Mouse (Mus musculus) limb, embryonic 12.5 days (tissue): Measurements from ENCODE around the gene Sdhaf4. TPM values are rescaled to one million over a fixed set of nuclear protein-coding genes. Genes with fewer than 3 reads are reported as not detected.

Experiments used
- ATAC-seq: fragments of 200-750 bp; cut with Nextera tagmentation; 2 replicates; pipeline ENCODE4 v1.8.0; 2017; ENCODE audit warnings: low read depth, moderate TSS enrichment; ENCODE audit not compliant: insufficient number of reproducible peaks, insufficient read depth, low FRiP score, low TSS enrichment
- H3K27ac ChIP-seq: fragments of 300-500 bp; sonication (generic); 2 replicates; pipeline ENCODE4 v1.5.1; 2016; ENCODE audit warnings: mild to moderate bottlenecking, moderate library complexity
- H3K27me3 ChIP-seq: fragments of 300-500 bp; sonication (generic); 2 replicates; pipeline ENCODE4 v1.6.1; 2016; ENCODE audit warnings: mild to moderate bottlenecking, moderate library complexity
- H3K36me3 ChIP-seq: fragments of 300-500 bp; sonication (generic); 2 replicates; pipeline ENCODE4 v1.6.1; 2016; ENCODE audit warnings: mild to moderate bottlenecking, moderate library complexity
- H3K4me1 ChIP-seq: fragments of 300-500 bp; sonication (generic); replicated peaks from 2 replicates; pipeline ENCODE4 v1.6.1; 2016
- H3K4me2 ChIP-seq: fragments of 300-500 bp; sonication (generic); 2 replicates; pipeline ENCODE4 v1.6.1; 2016; ENCODE audit warnings: mild to moderate bottlenecking, moderate library complexity
- H3K4me3 ChIP-seq: fragments of 300-500 bp; sonication (generic); replicated peaks from 2 replicates; pipeline ENCODE4 v1.5.1; 2016; ENCODE audit warnings: mild to moderate bottlenecking
- H3K9ac ChIP-seq: fragments of 300-500 bp; sonication (generic); replicated peaks from 2 replicates; pipeline ENCODE4 v1.6.1; 2016; ENCODE audit warnings: mild to moderate bottlenecking, moderate library complexity
- H3K9me3 ChIP-seq: fragments of 300-500 bp; sonication (generic); 2 replicates; pipeline ENCODE4 v1.6.1; 2016; ENCODE audit warnings: mild to moderate bottlenecking, moderate library complexity
- WGBS: fragments of 180-500 bp; shearing (Covaris S2); methylation state at CpG from one replicate; pipeline ENCODE4 v1.1.7; 2016; 5-methylcytosine and 5-hydroxymethylcytosine counted together
- polyA plus RNA-seq: library from polyadenylated mRNA; unstranded; fragments of >200 nt; fragmentation: Nextera tagmentation; extraction: Ambion mirVana; gene quantifications from 2 replicates; pipeline ENCODE4 v1.2.1, GENCODE M21; 2016

The Sdhaf4 gene
- polyA plus RNA-seq, 1 experiment from 2014 or later = 96.3 TPM

- Histone ChIP-seq H3K4me2 (no peak overlapping the region), H3K27me3 (no peaks in the 10 kb centered on the region; the same call in 1 of the 2 replicates), H3K4me1 (peaks cover 11% of the 10 kb centered on the region), H3K4me3 (no peak overlapping the region), H3K9ac (no peak overlapping the region), H3K36me3 (no peaks in the 10 kb centered on the region), H3K27ac (no peak overlapping the region), H3K9me3 (no peaks in the 10 kb centered on the region)
- WGBS = 70% methylated on average over 4 of the region's 4 CpGs
- no peak for ATAC-seq
These were observed 49.9 kb downstream of the Sdhaf4 start for GRCm38 (mm10) chr1:23955539-23955938.

GRCm38 (mm10) chr1:23953921-23954320 lies 51.5 kb downstream of the Sdhaf4 start:
- H3K4me2 ChIP-seq = no peak overlapping the region
- H3K36me3 ChIP-seq = no peaks in the 10 kb centered on the region
- no peaks in the 10 kb centered on the region for H3K27me3 ChIP-seq
- no peak overlapping the region for H3K9ac ChIP-seq
- no peak overlapping the region for H3K4me3 ChIP-seq
- 80% methylated on average over 13 of the region's 13 CpGs for WGBS
- 0 out of 2 replicates have a peak, but pooled peaks cover 4% of the 10 kb centered on the region for H3K4me1 ChIP-seq
- no peak overlapping the region for H3K27ac ChIP-seq
- no peaks in the 10 kb centered on the region for H3K9me3 ChIP-seq
- no peak for ATAC-seq

- H3K4me2 ChIP-seq = 0 out of 2 replicates have a peak overlapping the region, but pooled peaks have one; percentile 2
- 82% methylated on average over 15 of the region's 15 CpGs for WGBS
- no peak overlapping the region for H3K27ac ChIP-seq
- H3K27me3 ChIP-seq = no peaks in the 10 kb centered on the region
- no peak overlapping the region for H3K9ac ChIP-seq
- H3K9me3 ChIP-seq = no peaks in the 10 kb centered on the region
- H3K4me1 ChIP-seq = no peaks in the 10 kb centered on the region
- no peaks in the 10 kb centered on the region for H3K36me3 ChIP-seq
- ATAC-seq = no peak
- no peak overlapping the region for H3K4me3 ChIP-seq
These were observed 56.4 kb downstream of the Sdhaf4 start for GRCm38 (mm10) chr1:23948778-23949699.

GRCm38 (mm10) chr1:23948290-23948689 lies 57.2 kb downstream of the Sdhaf4 start:
- Histone ChIP-seq H3K4me1 (no peaks in the 10 kb centered on the region), H3K27me3 (no peaks in the 10 kb centered on the region), H3K9ac (no peak overlapping the region), H3K9me3 (no peaks in the 10 kb centered on the region), H3K4me3 (no peak overlapping the region), H3K36me3 (no peaks in the 10 kb centered on the region), H3K4me2 (0 out of 2 replicates have a peak overlapping the region, but pooled peaks have one; percentile 2), H3K27ac (no peak overlapping the region)
- 48% methylated on average over 7 of the region's 7 CpGs for WGBS
- no peak for ATAC-seq

Other genes starting within 250 kb of the Sdhaf4 start
- 0.50 and 0.55 TPM in 2 replicates for gene B3gat2, start 243.9 kb downstream of the Sdhaf4 start, polyA plus RNA-seq
- 42.8 and 46.3 TPM in 2 replicates for gene Smap1, start 83.3 kb downstream of the Sdhaf4 start, polyA plus RNA-seq
- gene Fam135a, start 94.7 kb upstream of the Sdhaf4 start, polyA plus RNA-seq = 49.1 and 51.9 TPM in 2 replicates
- gene Col9a1, start 172.0 kb upstream of the Sdhaf4 start, polyA plus RNA-seq = 192 and 211 TPM in 2 replicates